Mouse (Mus musculus): ENCODE data around the gene Chrdl2. TPM values are rescaled to one million over a fixed set of nuclear protein-coding genes. Genes with fewer than 3 reads are reported as not detected.

Chrdl2 gene
- polyA plus RNA-seq, 1 experiment from 2014 or later = 0.34 TPM

GRCm38 (mm10) chr7:99990990-99991707 is 14.8 kb upstream of the Chrdl2 start:
- Histone ChIP-seq H3K4me3 (no peak overlapping the region), H3K9ac (no peak overlapping the region), H3K27me3 (no peaks in the 10 kb centered on the region), H3K27ac (no peak overlapping the region), H3K36me3 (no peaks in the 10 kb centered on the region), H3K4me2 (replicated peaks) (no peak overlapping the region), H3K9me3 (replicated peaks) (no peaks in the 10 kb centered on the region), H3K4me1 (no peaks in the 10 kb centered on the region)
- ATAC-seq (ENCODE audit: low FRiP score) = no peak
- 86% methylated on average over 8 of the region's 8 CpGs for WGBS

GRCm38 (mm10) chr7:99993159-99993558 is 12.8 kb upstream of the Chrdl2 start:
- H3K27me3 ChIP-seq = no peaks in the 10 kb centered on the region
- H3K4me1 ChIP-seq = no peaks in the 10 kb centered on the region
- H3K27ac ChIP-seq = no peak overlapping the region
- H3K9me3 ChIP-seq (replicated peaks) = no peaks in the 10 kb centered on the region
- 83% methylated on average over 7 of the region's 7 CpGs for WGBS
- H3K4me3 ChIP-seq = no peak overlapping the region
- no peak for ATAC-seq (ENCODE audit: low FRiP score)
- no peak overlapping the region for H3K9ac ChIP-seq
- no peak overlapping the region for H3K4me2 ChIP-seq (replicated peaks)
- no peaks in the 10 kb centered on the region for H3K36me3 ChIP-seq

GRCm38 (mm10) chr7:99995186-99995585 is 10.8 kb upstream of the Chrdl2 start:
- no peak for ATAC-seq (ENCODE audit: low FRiP score)
- Histone ChIP-seq H3K4me2 (replicated peaks) (no peak overlapping the region), H3K36me3 (no peaks in the 10 kb centered on the region), H3K4me3 (no peak overlapping the region), H3K4me1 (no peaks in the 10 kb centered on the region), H3K9ac (no peak overlapping the region), H3K27ac (no peak overlapping the region), H3K27me3 (no peaks in the 10 kb centered on the region), H3K9me3 (replicated peaks) (no peaks in the 10 kb centered on the region)
- WGBS = 73% methylated on average over 7 of the region's 7 CpGs

- no peaks in the 10 kb centered on the region for H3K4me1 ChIP-seq
- H3K9ac ChIP-seq = no peak overlapping the region
- H3K4me3 ChIP-seq = no peak overlapping the region
- H3K27me3 ChIP-seq = peaks cover 8% of the 10 kb centered on the region
- 84% methylated on average over 3 of the region's 3 CpGs for WGBS
- no peak overlapping the region for H3K27ac ChIP-seq
- ATAC-seq (ENCODE audit: low FRiP score) = no peak
- H3K9me3 ChIP-seq (replicated peaks) = no peaks in the 10 kb centered on the region
- H3K36me3 ChIP-seq = no peaks in the 10 kb centered on the region
- H3K4me2 ChIP-seq (replicated peaks) = no peak overlapping the region
Observed at GRCm38 (mm10) chr7:99998668-99999067, 7.3 kb upstream of the Chrdl2 start.

GRCm38 (mm10) chr7:100003781-100004180 is 2.2 kb upstream of the Chrdl2 start:
- no peak overlapping the region for H3K9ac ChIP-seq
- H3K27me3 ChIP-seq = peaks cover 60% of the 10 kb centered on the region
- H3K27ac ChIP-seq = no peak overlapping the region
- ATAC-seq (ENCODE audit: low FRiP score) = no peak
- H3K4me2 ChIP-seq (replicated peaks) = no peak overlapping the region
- H3K36me3 ChIP-seq = no peaks in the 10 kb centered on the region
- H3K4me1 ChIP-seq = peaks cover 6% of the 10 kb centered on the region
- WGBS = 55% methylated on average over 9 of the region's 9 CpGs
- H3K9me3 ChIP-seq (replicated peaks) = no peaks in the 10 kb centered on the region
- H3K4me3 ChIP-seq = no peak overlapping the region

GRCm38 (mm10) chr7:100006411-100006810 is 439 bp downstream of the Chrdl2 start:
- H3K4me2 ChIP-seq (replicated peaks) = peak overlapping the region; percentile 97
- peaks cover 77% of the 10 kb centered on the region for H3K27me3 ChIP-seq
- peaks cover 6% of the 10 kb centered on the region for H3K4me1 ChIP-seq
- ATAC-seq (ENCODE audit: low FRiP score) = no peak
- H3K27ac ChIP-seq = no peak overlapping the region
- no peaks in the 10 kb centered on the region for H3K36me3 ChIP-seq
- H3K9ac ChIP-seq = no peak overlapping the region
- H3K4me3 ChIP-seq = peak overlapping the region; percentile 47
- 5% methylated on average over 11 of the region's 11 CpGs for WGBS
- no peaks in the 10 kb centered on the region for H3K9me3 ChIP-seq (replicated peaks)

- ATAC-seq (ENCODE audit: low FRiP score) = no peak
- no peak overlapping the region for H3K4me2 ChIP-seq (replicated peaks)
- peaks cover 67% of the 10 kb centered on the region for H3K27me3 ChIP-seq
- peaks cover 8% of the 10 kb centered on the region for H3K4me1 ChIP-seq
- no peaks in the 10 kb centered on the region for H3K9me3 ChIP-seq (replicated peaks)
- H3K27ac ChIP-seq = no peak overlapping the region
- H3K36me3 ChIP-seq = no peaks in the 10 kb centered on the region
- no peak overlapping the region for H3K9ac ChIP-seq
- H3K4me3 ChIP-seq = no peak overlapping the region
- 87% methylated on average over 4 of the region's 4 CpGs for WGBS
Observed at GRCm38 (mm10) chr7:100008765-100009164, 2.8 kb downstream of the Chrdl2 start.

- H3K4me2 ChIP-seq (replicated peaks) = no peak overlapping the region
- peaks cover 58% of the 10 kb centered on the region for H3K27me3 ChIP-seq
- ATAC-seq (ENCODE audit: low FRiP score) = 0 out of 2 replicates have a peak, but pooled peaks have one; percentile 33
- no peak overlapping the region for H3K27ac ChIP-seq
- WGBS = 12% methylated on average over 11 of the region's 11 CpGs
- peaks cover 8% of the 10 kb centered on the region for H3K4me1 ChIP-seq
- H3K9me3 ChIP-seq (replicated peaks) = no peaks in the 10 kb centered on the region
- no peaks in the 10 kb centered on the region for H3K36me3 ChIP-seq
- no peak overlapping the region for H3K9ac ChIP-seq
- H3K4me3 ChIP-seq = no peak overlapping the region
Observed at GRCm38 (mm10) chr7:100009640-100010039, 3.7 kb downstream of the Chrdl2 start.

- no peak for ATAC-seq (ENCODE audit: low FRiP score)
- H3K27me3 ChIP-seq = peaks cover 48% of the 10 kb centered on the region
- H3K36me3 ChIP-seq = no peaks in the 10 kb centered on the region
- 56% methylated on average over 5 of the region's 5 CpGs for WGBS
- no peak overlapping the region for H3K27ac ChIP-seq
- H3K4me1 ChIP-seq = peaks cover 6% of the 10 kb centered on the region
- H3K9me3 ChIP-seq (replicated peaks) = no peaks in the 10 kb centered on the region
- H3K4me3 ChIP-seq = no peak overlapping the region
- no peak overlapping the region for H3K9ac ChIP-seq
- H3K4me2 ChIP-seq (replicated peaks) = no peak overlapping the region
Observed at GRCm38 (mm10) chr7:100010711-100011110, 4.7 kb downstream of the Chrdl2 start.

GRCm38 (mm10) chr7:100012085-100012484 is 6.1 kb downstream of the Chrdl2 start:
- no peaks in the 10 kb centered on the region for H3K9me3 ChIP-seq (replicated peaks)
- H3K4me3 ChIP-seq = no peak overlapping the region
- H3K36me3 ChIP-seq = no peaks in the 10 kb centered on the region
- H3K4me2 ChIP-seq (replicated peaks) = no peak overlapping the region
- H3K9ac ChIP-seq = no peak overlapping the region
- H3K27me3 ChIP-seq = peaks cover 34% of the 10 kb centered on the region
- H3K27ac ChIP-seq = no peak overlapping the region
- 47% methylated on average over 8 of the region's 8 CpGs for WGBS
- 0 out of 2 replicates have a peak, but pooled peaks cover 2% of the 10 kb centered on the region for H3K4me1 ChIP-seq
- ATAC-seq (ENCODE audit: low FRiP score) = no peak

GRCm38 (mm10) chr7:100012515-100012914 is 6.5 kb downstream of the Chrdl2 start:
- H3K9me3 ChIP-seq (replicated peaks) = no peaks in the 10 kb centered on the region
- ATAC-seq (ENCODE audit: low FRiP score) = no peak
- H3K4me2 ChIP-seq (replicated peaks) = no peak overlapping the region
- no peak overlapping the region for H3K27ac ChIP-seq
- H3K36me3 ChIP-seq = no peaks in the 10 kb centered on the region
- H3K27me3 ChIP-seq = peaks cover 30% of the 10 kb centered on the region
- H3K9ac ChIP-seq = no peak overlapping the region
- 0 out of 2 replicates have a peak, but pooled peaks cover 2% of the 10 kb centered on the region for H3K4me1 ChIP-seq
- 30% methylated on average over 6 of the region's 6 CpGs for WGBS
- H3K4me3 ChIP-seq = no peak overlapping the region

- Histone ChIP-seq H3K4me3 (no peak overlapping the region), H3K27me3 (peaks cover 13% of the 10 kb centered on the region), H3K4me1 (0 out of 2 replicates have a peak, but pooled peaks cover 2% of the 10 kb centered on the region), H3K36me3 (no peaks in the 10 kb centered on the region), H3K9me3 (replicated peaks) (no peaks in the 10 kb centered on the region), H3K4me2 (replicated peaks) (no peak overlapping the region), H3K9ac (no peak overlapping the region), H3K27ac (no peak overlapping the region)
- 62% methylated on average over 8 of the region's 8 CpGs for WGBS
- ATAC-seq (ENCODE audit: low FRiP score) = no peak
Observed at GRCm38 (mm10) chr7:100014123-100014600, 8.2 kb downstream of the Chrdl2 start.

- Histone ChIP-seq H3K4me2 (replicated peaks) (no peak overlapping the region), H3K4me1 (0 out of 2 replicates have a peak, but pooled peaks cover 2% of the 10 kb centered on the region), H3K27me3 (no peaks in the 10 kb centered on the region), H3K36me3 (no peaks in the 10 kb centered on the region), H3K4me3 (no peak overlapping the region), H3K9ac (no peak overlapping the region), H3K27ac (no peak overlapping the region), H3K9me3 (replicated peaks) (no peaks in the 10 kb centered on the region)
- ATAC-seq (ENCODE audit: low FRiP score) = no peak
- WGBS = 93% methylated on average over 8 of the region's 8 CpGs
Observed at GRCm38 (mm10) chr7:100017056-100017455, 11.1 kb downstream of the Chrdl2 start.

All from hindbrain, embryonic 12.5 days (tissue).